Mouse (Mus musculus) forebrain, embryonic 15.5 days (tissue): ENCODE measurements around the gene Pou4f2. TPM values are rescaled to one million over a fixed set of nuclear protein-coding genes. Genes with fewer than 3 reads are reported as not detected.

Experiments
- ATAC-seq: fragments of 200-750 bp; cut with Nextera tagmentation; replicated peaks from 2 replicates; pipeline ENCODE4 v1.8.0; 2017; ENCODE audit warnings: mild to moderate bottlenecking, moderate TSS enrichment, moderate library complexity
- H3K27ac ChIP-seq: fragments of 300-500 bp; sonication (generic); replicated peaks from 2 replicates; pipeline ENCODE4 v1.5.1; 2015; ENCODE audit warnings: mild to moderate bottlenecking, inconsistent platforms
- H3K27me3 ChIP-seq: fragments of 300-500 bp; sonication (generic); 2 replicates; pipeline ENCODE4 v1.6.1; 2015; ENCODE audit warnings: inconsistent platforms
- H3K36me3 ChIP-seq: fragments of 300-500 bp; sonication (generic); 2 replicates; pipeline ENCODE4 v1.6.1; 2015; ENCODE audit warnings: mild to moderate bottlenecking, inconsistent platforms
- H3K4me1 ChIP-seq: fragments of 300-500 bp; sonication (generic); 2 replicates; pipeline ENCODE4 v1.6.1; 2015; ENCODE audit warnings: inconsistent platforms
- H3K4me2 ChIP-seq: fragments of 300-500 bp; sonication (generic); replicated peaks from 2 replicates; pipeline ENCODE4 v1.6.1; 2015; ENCODE audit warnings: mild to moderate bottlenecking, inconsistent platforms
- H3K4me3 ChIP-seq: fragments of 300-500 bp; sonication (generic); 2 replicates; pipeline ENCODE4 v1.5.1; 2015; ENCODE audit warnings: mild to moderate bottlenecking, inconsistent platforms
- H3K9ac ChIP-seq: fragments of 300-500 bp; sonication (generic); replicated peaks from 2 replicates; pipeline ENCODE4 v1.6.1; 2015; ENCODE audit warnings: mild to moderate bottlenecking, inconsistent platforms
- H3K9me3 ChIP-seq: fragments of 300-500 bp; sonication (generic); 2 replicates; pipeline ENCODE4 v1.6.1; 2016; ENCODE audit warnings: inconsistent platforms
- WGBS: fragments of 180-500 bp; shearing (Covaris S2); methylation state at CpG from one replicate; pipeline ENCODE4 v1.1.7; 2015; ENCODE audit warnings: mixed read lengths; 5-methylcytosine and 5-hydroxymethylcytosine counted together
- polyA plus RNA-seq: library from polyadenylated mRNA; unstranded; fragments of >200 nt; fragmentation: Nextera tagmentation; extraction: Ambion mirVana; gene quantifications from 2 replicates; pipeline ENCODE4 v1.2.1, GENCODE M21; 2015

Gene Pou4f2
- polyA plus RNA-seq, 1 experiment from 2014 or later = 0.09 TPM

DNA sequence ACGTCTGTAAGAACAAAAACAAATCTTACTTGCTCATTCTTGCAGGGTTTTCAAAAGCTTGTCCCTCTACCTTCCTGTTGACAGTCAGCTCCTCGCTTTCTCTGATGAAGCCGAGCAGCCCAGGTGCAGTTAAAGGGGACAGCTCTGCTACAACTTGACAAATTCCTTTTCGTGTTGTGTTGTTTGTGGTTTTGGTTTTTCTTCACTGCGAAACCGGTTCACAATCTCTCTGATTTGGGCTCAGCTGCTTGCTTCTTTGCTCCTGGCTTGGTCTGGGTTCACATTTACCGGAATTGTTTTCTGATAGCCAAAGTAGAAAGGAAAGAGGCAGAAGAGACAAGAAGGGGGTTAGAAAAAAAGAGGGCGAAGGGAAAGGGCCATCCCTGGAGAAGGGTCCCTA is 2.1 kb downstream of the Pou4f2 start:
- Histone ChIP-seq H3K36me3 (no peaks in the 10 kb centered on the region), H3K9ac (no peak overlapping the region), H3K4me1 (peaks cover 40% of the 10 kb centered on the region), H3K4me3 (peak overlapping the region; percentile 42), H3K9me3 (no peaks in the 10 kb centered on the region), H3K27me3 (peaks cover 83% of the 10 kb centered on the region), H3K4me2 (peak overlapping the region; percentile 89), H3K27ac (no peak overlapping the region)
- whole genome bisulfite sequencing = 2% methylated on average over 8 of the region's 8 CpGs
- ATAC-seq = no peak

DNA sequence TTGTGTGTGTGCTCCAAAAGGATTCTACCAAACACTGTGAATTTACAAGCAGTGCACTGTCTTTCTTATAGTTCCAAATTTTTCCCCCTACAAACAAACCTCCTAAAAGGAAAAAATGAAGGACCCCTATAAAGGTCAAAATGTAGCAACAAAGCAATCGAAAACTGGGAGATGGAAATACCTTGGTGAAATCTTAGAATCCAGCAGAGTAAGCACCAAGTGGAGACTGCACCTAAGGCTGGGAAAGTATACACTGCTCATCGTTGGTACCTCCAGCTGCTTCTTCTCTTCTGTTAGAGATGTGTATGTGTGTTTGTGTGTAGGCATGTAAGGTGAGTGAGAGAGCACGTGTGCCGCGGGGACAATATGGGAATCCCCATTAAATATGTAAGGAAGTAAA is 3.1 kb downstream of the Pou4f2 start:
- Histone ChIP-seq H3K9ac (no peak overlapping the region), H3K4me1 (peaks cover 40% of the 10 kb centered on the region), H3K4me3 (no peak overlapping the region), H3K4me2 (no peak overlapping the region), H3K9me3 (no peaks in the 10 kb centered on the region), H3K36me3 (no peaks in the 10 kb centered on the region), H3K27me3 (peaks cover 84% of the 10 kb centered on the region), H3K27ac (no peak overlapping the region)
- no peak for ATAC-seq
- 11% methylated on average over 5 of the region's 5 CpGs for WGBS

DNA sequence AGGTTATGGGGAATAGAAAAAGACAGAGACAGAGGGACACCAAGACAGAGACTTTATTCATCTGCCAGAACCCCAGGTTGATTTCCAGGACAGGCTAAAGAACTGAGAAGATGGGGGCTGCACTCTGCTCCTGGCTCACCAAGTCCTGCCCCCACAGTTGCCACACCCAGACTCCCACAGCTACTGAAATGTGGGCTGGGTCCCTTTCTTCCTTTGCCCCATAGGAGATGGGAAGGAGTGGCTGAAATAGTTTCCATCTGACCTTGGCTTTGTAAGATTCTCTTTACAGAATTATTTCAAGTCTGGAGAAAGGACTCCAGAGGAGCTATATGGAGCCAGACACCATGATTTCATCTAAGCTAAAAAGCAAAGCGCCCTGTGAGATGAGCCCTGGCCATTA is 4.0 kb downstream of the Pou4f2 start:
- no peaks in the 10 kb centered on the region for H3K36me3 ChIP-seq
- no peak overlapping the region for H3K27ac ChIP-seq
- no peak overlapping the region for H3K4me2 ChIP-seq
- H3K9me3 ChIP-seq = no peaks in the 10 kb centered on the region
- H3K4me1 ChIP-seq = peaks cover 34% of the 10 kb centered on the region
- 17% methylated on average over 1 of the region's 1 CpGs for WGBS
- H3K27me3 ChIP-seq = peaks cover 82% of the 10 kb centered on the region
- no peak overlapping the region for H3K9ac ChIP-seq
- ATAC-seq = no peak
- H3K4me3 ChIP-seq = no peak overlapping the region

DNA sequence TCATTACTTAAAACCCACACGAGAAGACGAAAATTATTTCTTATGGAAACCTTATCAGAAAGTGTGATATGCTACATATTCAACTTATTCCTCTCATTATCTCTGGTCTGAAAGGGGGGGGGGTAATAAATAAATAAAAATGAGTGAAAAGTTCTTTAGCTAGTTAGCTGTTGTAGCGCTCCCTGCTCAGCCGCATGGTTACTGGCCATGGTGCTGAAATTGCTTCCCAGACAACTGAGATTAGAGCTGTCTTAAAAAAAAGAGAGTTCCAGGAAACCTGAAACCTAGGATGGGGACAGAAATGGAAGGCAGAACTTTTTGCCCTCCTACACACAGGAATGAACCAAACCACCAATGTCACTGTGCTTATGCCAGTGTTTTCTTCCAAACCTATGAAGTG is 5.1 kb downstream of the Pou4f2 start:
- ATAC-seq = no peak
- Histone ChIP-seq H3K36me3 (no peaks in the 10 kb centered on the region), H3K27me3 (peaks cover 82% of the 10 kb centered on the region), H3K4me1 (peaks cover 33% of the 10 kb centered on the region), H3K4me3 (no peak overlapping the region), H3K9me3 (no peaks in the 10 kb centered on the region), H3K27ac (no peak overlapping the region), H3K9ac (no peak overlapping the region), H3K4me2 (no peak overlapping the region)
- 4% methylated on average over 4 of the region's 4 CpGs for WGBS

GRCm38 (mm10) chr8:78428148-78428547 is 8.3 kb downstream of the Pou4f2 start:
- no peaks in the 10 kb centered on the region for H3K36me3 ChIP-seq
- H3K27ac ChIP-seq = no peak overlapping the region
- no peak overlapping the region for H3K4me2 ChIP-seq
- H3K27me3 ChIP-seq = peaks cover 83% of the 10 kb centered on the region
- H3K4me1 ChIP-seq = peaks cover 13% of the 10 kb centered on the region
- H3K9ac ChIP-seq = no peak overlapping the region
- H3K9me3 ChIP-seq = no peaks in the 10 kb centered on the region
- 2% methylated on average over 11 of the region's 11 CpGs for WGBS
- H3K4me3 ChIP-seq = no peak overlapping the region
- ATAC-seq = no peak

DNA sequence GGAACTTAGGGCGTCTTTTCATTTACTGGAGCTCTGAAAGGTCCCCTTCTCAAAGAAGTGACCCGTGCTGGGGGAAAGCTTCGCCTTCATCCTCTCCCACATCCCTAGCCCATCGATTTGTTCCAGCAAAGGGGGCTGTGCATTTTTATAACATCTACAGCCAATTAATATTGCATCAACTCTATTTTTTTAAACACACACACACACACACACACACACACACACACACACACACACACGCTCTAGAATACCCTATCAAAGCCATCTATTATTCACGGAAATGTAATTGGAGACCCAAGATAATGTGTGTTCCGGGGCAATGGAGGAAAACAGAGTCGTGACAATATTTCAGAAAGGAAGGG is 8.7 kb downstream of the Pou4f2 start:
- ATAC-seq = no peak
- Histone ChIP-seq H3K4me1 (peaks cover 13% of the 10 kb centered on the region), H3K4me3 (no peak overlapping the region; the same call in 1 of the 2 replicates), H3K27ac (no peak overlapping the region), H3K9me3 (no peaks in the 10 kb centered on the region), H3K9ac (no peak overlapping the region), H3K36me3 (no peaks in the 10 kb centered on the region), H3K4me2 (no peak overlapping the region; the same call in 1 of the 2 replicates), H3K27me3 (peaks cover 85% of the 10 kb centered on the region)
- 3% methylated on average over 8 of the region's 8 CpGs for WGBS

- Histone ChIP-seq H3K27ac (no peak overlapping the region), H3K4me2 (no peak overlapping the region; the same call in 1 of the 2 replicates), H3K4me3 (peak overlapping the region; percentile 3; the same call in 1 of the 2 replicates)
These were observed 9.3 kb downstream of the Pou4f2 start for GRCm38 (mm10) chr8:78426875-78427768.

GRCm38 (mm10) chr8:78426455-78426854 is 10.0 kb downstream of the Pou4f2 start:
- H3K4me1 ChIP-seq = peaks cover 13% of the 10 kb centered on the region
- H3K4me3 ChIP-seq = 0 out of 2 replicates have a peak overlapping the region, but pooled peaks have one; percentile 3
- 0% methylated on average over 10 of the region's 10 CpGs for WGBS
- H3K9me3 ChIP-seq = no peaks in the 10 kb centered on the region
- peak; percentile 57; the same call in 1 of the 2 replicates for ATAC-seq
- no peaks in the 10 kb centered on the region for H3K36me3 ChIP-seq
- H3K4me2 ChIP-seq = no peak overlapping the region
- H3K9ac ChIP-seq = no peak overlapping the region
- no peak overlapping the region for H3K27ac ChIP-seq
- H3K27me3 ChIP-seq = peaks cover 84% of the 10 kb centered on the region

More at GRCm38 (mm10) chr8:78426875-78427768, 9.3 kb downstream of the Pou4f2 start:
- H3K9ac ChIP-seq = no peak overlapping the region
- H3K9me3 ChIP-seq = no peaks in the 10 kb centered on the region
- WGBS = under 1% methylated on average over 32 of the region's 32 CpGs
- peak; percentile 43; the same call in 1 of the 2 replicates for ATAC-seq
- no peaks in the 10 kb centered on the region for H3K36me3 ChIP-seq
- peaks cover 13% of the 10 kb centered on the region for H3K4me1 ChIP-seq
- H3K27me3 ChIP-seq = peaks cover 84% of the 10 kb centered on the region

GRCm38 (mm10) chr8:78423937-78424336 is 12.5 kb downstream of the Pou4f2 start:
- 0% methylated on average over 1 of the region's 1 CpGs for WGBS
- ATAC-seq = no peak
- Histone ChIP-seq H3K27ac (no peak overlapping the region), H3K4me1 (peaks cover 25% of the 10 kb centered on the region), H3K4me2 (no peak overlapping the region), H3K9me3 (no peaks in the 10 kb centered on the region), H3K4me3 (no peak overlapping the region), H3K27me3 (peaks cover 88% of the 10 kb centered on the region), H3K36me3 (no peaks in the 10 kb centered on the region), H3K9ac (no peak overlapping the region)

- no peak overlapping the region for H3K27ac ChIP-seq
- under 1% methylated on average over 19 of the region's 19 CpGs for WGBS
- H3K36me3 ChIP-seq = no peaks in the 10 kb centered on the region
- peaks cover 66% of the 10 kb centered on the region for H3K27me3 ChIP-seq
- peak; percentile 71 for ATAC-seq
- peak overlapping the region; percentile 28 for H3K4me3 ChIP-seq
- peaks cover 13% of the 10 kb centered on the region for H3K4me1 ChIP-seq
- peak overlapping the region; percentile 6; the same call in 1 of the 2 replicates for H3K9ac ChIP-seq
- H3K9me3 ChIP-seq = no peaks in the 10 kb centered on the region
- H3K4me2 ChIP-seq = peak overlapping the region; percentile 46
These were observed 16.3 kb downstream of the Pou4f2 start for GRCm38 (mm10) chr8:78420101-78420503.

GRCm38 (mm10) chr8:78419272-78419671 is 17.2 kb downstream of the Pou4f2 start:
- H3K4me1 ChIP-seq = peaks cover 13% of the 10 kb centered on the region
- H3K4me2 ChIP-seq = 0 out of 2 replicates have a peak overlapping the region, but pooled peaks have one; percentile 46
- H3K36me3 ChIP-seq = no peaks in the 10 kb centered on the region
- H3K9ac ChIP-seq = no peak overlapping the region
- WGBS = 13% methylated on average over 4 of the region's 4 CpGs
- H3K9me3 ChIP-seq = no peaks in the 10 kb centered on the region
- peaks cover 60% of the 10 kb centered on the region for H3K27me3 ChIP-seq
- H3K27ac ChIP-seq = no peak overlapping the region
- no peak overlapping the region for H3K4me3 ChIP-seq
- ATAC-seq = no peak

- Histone ChIP-seq H3K4me1 (no peaks in the 10 kb centered on the region), H3K9me3 (no peaks in the 10 kb centered on the region), H3K36me3 (no peaks in the 10 kb centered on the region), H3K27ac (no peak overlapping the region), H3K4me3 (no peak overlapping the region), H3K27me3 (no peaks in the 10 kb centered on the region), H3K9ac (no peak overlapping the region), H3K4me2 (no peak overlapping the region)
- WGBS = 91% methylated on average over 7 of the region's 7 CpGs
- no peak for ATAC-seq
These were observed 45.7 kb downstream of the Pou4f2 start for GRCm38 (mm10) chr8:78390756-78391155.
